Comparison of ENCODE assay signal across 10 mouse cellular contexts in genomic region chr16:5058114-5058513, GRCm38 (mm10). TPM values are rescaled to one million over a fixed set of nuclear protein-coding genes. Genes with fewer than 3 reads are reported as not detected.
DNase-seq lines count a peak whose midpoint lies in the region; ATAC-seq and TF ChIP-seq lines count a peak whose summit lies in the region.
"Had no signal": no experiment of that assay in that cellular context is flagged by ENCODE, and none has a peak within 500 bp of the region (broad histone marks: within the 10 kb centered on the region; RNA-seq: fewer than 3 reads in every experiment).

No protein-coding gene starts in this region.

- ATAC-seq in intestine, postnatal 0 days, result no peak
- no peak for ATAC-seq in intestine, embryonic 15.5 days
- peak; percentile 21 to 62; a peak in 2 of 4 replicates for ATAC-seq in hematopoietic stem cell, adult 5-6 weeks (replicated peaks in 1 of 2; ENCODE audit: insufficient read depth in 1 of 2, low FRiP score in 2 of 2, low TSS enrichment in 1 of 2, low read depth in 1 of 2, poor library complexity in 2 of 2, severe bottlenecking in 2 of 2)
- ATAC-seq in forebrain, embryonic 13.5 days, result no peak

- H3K27ac ChIP-seq in intestine, postnatal 0 days (ENCODE audit: low read depth, low read length), result no peak overlapping the region
- no peak overlapping the region for H3K27ac ChIP-seq in intestine, embryonic 15.5 days
- H3K27ac ChIP-seq in ES-E14 (ENCODE audit: insufficient read depth, low read depth, low read length, poor library complexity, severe bottlenecking), result no peak overlapping the region
- H3K27ac ChIP-seq in forebrain, embryonic 13.5 days, result no peak overlapping the region

- in situ Hi-C loops in ES-E14 (cut with MboI; ENCODE audit: low sequenced_read_pairs in 2 of 2, unreplicated experiment in 2 of 2), result no loop called here

- H3K4me3 ChIP-seq in intestine, postnatal 0 days (ENCODE audit: low read depth, low read length), result no peak overlapping the region
- no peak overlapping the region for H3K4me3 ChIP-seq in intestine, embryonic 15.5 days (replicated peaks)
- no peak overlapping the region for H3K4me3 ChIP-seq in ES-E14 (ENCODE audit: insufficient read depth in 1 of 2, low read depth in 1 of 2, low read length in 2 of 2, poor library complexity in 1 of 2, severe bottlenecking in 1 of 2)
- H3K4me3 ChIP-seq in forebrain, embryonic 13.5 days, result no peak overlapping the region

- H3K36me3 ChIP-seq in intestine, postnatal 0 days (ENCODE audit: control insufficient read depth, insufficient read depth), result peaks cover 35% of the 10 kb centered on the region
- H3K36me3 ChIP-seq in intestine, embryonic 15.5 days, result peaks cover 8% of the 10 kb centered on the region
- H3K36me3 ChIP-seq in ES-E14 (ENCODE audit: control insufficient read depth, insufficient read depth, low read length, poor library complexity, severe bottlenecking), result peaks cover 5% of the 10 kb centered on the region
- H3K36me3 ChIP-seq in forebrain, embryonic 13.5 days (ENCODE audit: poor library complexity, severe bottlenecking), result peaks cover 66% of the 10 kb centered on the region

- TF ChIP-seq CTCF in intestine, postnatal 0 days (IDR thresholded peaks at IDR 0.05; ENCODE audit: low read depth), result peak; percentile 68

- H3K27me3 ChIP-seq in intestine, postnatal 0 days (replicated peaks; ENCODE audit: control insufficient read depth, insufficient read depth, low read length), result no peaks in the 10 kb centered on the region
- no peaks in the 10 kb centered on the region for H3K27me3 ChIP-seq in intestine, embryonic 15.5 days (replicated peaks)
- H3K27me3 ChIP-seq in forebrain, embryonic 13.5 days, result no peaks in the 10 kb centered on the region

- H3K9me3 ChIP-seq in intestine, postnatal 0 days (ENCODE audit: control insufficient read depth), result no peaks in the 10 kb centered on the region
- no peaks in the 10 kb centered on the region for H3K9me3 ChIP-seq in intestine, embryonic 15.5 days
- H3K9me3 ChIP-seq in ES-E14 (ENCODE audit: control insufficient read depth, insufficient read depth, low read depth, low read length), result no peaks in the 10 kb centered on the region
- H3K9me3 ChIP-seq in forebrain, embryonic 13.5 days (replicated peaks), result no peaks in the 10 kb centered on the region

- DNase-seq in A20 (ENCODE audit: low read depth, low spot score) (peak; percentile 39), ES-E14 (ENCODE audit: low read depth, low spot score) (peak; percentile 20)
- DNase-seq in thymus, adult 18-20 months, result no peak
- DNase-seq: layer of hippocampus, adult 9-11 months had no signal

- 86% methylated on average over 1 of the region's 1 CpGs for WGBS in intestine, postnatal 0 days
- 88% methylated on average over 1 of the region's 1 CpGs for WGBS in intestine, embryonic 15.5 days
- WGBS in forebrain, embryonic 13.5 days, result 78% methylated on average over 1 of the region's 1 CpGs

- no peak overlapping the region for H3K9ac ChIP-seq in intestine, postnatal 0 days (ENCODE audit: low read depth, low read length)
- no peak overlapping the region for H3K9ac ChIP-seq in intestine, embryonic 15.5 days
- H3K9ac ChIP-seq in ES-E14 (ENCODE audit: insufficient read depth, low read depth, low read length, poor library complexity, severe bottlenecking), result no peak overlapping the region
- H3K9ac ChIP-seq in forebrain, embryonic 13.5 days, result no peak overlapping the region

- no peaks in the 10 kb centered on the region for H3K4me1 ChIP-seq in intestine, postnatal 0 days (replicated peaks; ENCODE audit: control insufficient read depth, insufficient read depth, low read length)
- no peaks in the 10 kb centered on the region for H3K4me1 ChIP-seq in intestine, embryonic 15.5 days (replicated peaks)
- no peaks in the 10 kb centered on the region for H3K4me1 ChIP-seq in ES-E14 (ENCODE audit: control insufficient read depth in 2 of 2, insufficient read depth in 2 of 2, low read length in 2 of 2, poor library complexity in 1 of 2)
- H3K4me1 ChIP-seq in forebrain, embryonic 13.5 days, result no peaks in the 10 kb centered on the region

- H3K4me2 ChIP-seq in intestine, postnatal 0 days (replicated peaks; ENCODE audit: low read depth), result no peak overlapping the region
- H3K4me2 ChIP-seq in intestine, embryonic 15.5 days (replicated peaks), result no peak overlapping the region
- H3K4me2 ChIP-seq in forebrain, embryonic 13.5 days, result no peak overlapping the region
- H3K4me2 ChIP-seq: midbrain, embryonic 11.5 days had no signal

TF ChIP-seq in ES-E14, 5 proteins besides CTCF, POLR2A, EP300 and RAD21:
- TF ChIP-seq MAFK (IDR thresholded peaks at IDR 0.05; ENCODE audit: insufficient read depth, low read depth, low read length) (no peak), ZC3H11A (IDR thresholded peaks at IDR 0.05; ENCODE audit: borderline replicate concordance, low read depth, low read length) (no peak), ZNF384 (IDR thresholded peaks at IDR 0.05; ENCODE audit: low read depth, low read length) (no peak), HCFC1 (IDR thresholded peaks at IDR 0.05; ENCODE audit: borderline replicate concordance, insufficient read depth, low read length) (no peak), CHD2 (IDR thresholded peaks at IDR 0.05; ENCODE audit: low read depth, low read length) (no peak)
TF ChIP-seq in ES-E14: peak in this region for 0.

RNA-seq across cellular contexts. Expression of gene Ubn1, which starts 8.3 kb away (rescaled TPM):
- 14.7 and 16.7 TPM in 2 replicates for polyA plus RNA-seq in intestine, postnatal 0 days (2015; fragmentation: Nextera tagmentation; extraction: Ambion mirVana)
- polyA plus RNA-seq in intestine, embryonic 15.5 days (2015; fragmentation: Nextera tagmentation; extraction: Ambion mirVana), result 15.4 and 17.0 TPM in 2 replicates
- total RNA-seq in ES-E14 (2012; rRNA removed), result 13.5 and 16.0 TPM in 2 replicates
- total RNA-seq in hematopoietic stem cell, adult 5-6 weeks (2017), result 51.5 and 57.7 TPM in 2 replicates
- 18.0 and 18.2 TPM in 2 replicates for polyA plus RNA-seq in forebrain, embryonic 13.5 days (2015; fragmentation: Nextera tagmentation; extraction: Ambion mirVana)

RNA-seq across cellular contexts. Expression of gene Glyr1, which starts 8.5 kb away (rescaled TPM):
- 65.3 and 69.7 TPM in 2 replicates for polyA plus RNA-seq in intestine, postnatal 0 days (2015; fragmentation: Nextera tagmentation; extraction: Ambion mirVana)
- polyA plus RNA-seq in intestine, embryonic 15.5 days (2015; fragmentation: Nextera tagmentation; extraction: Ambion mirVana), result 129 and 136 TPM in 2 replicates
- total RNA-seq in ES-E14 (2012; rRNA removed), result 67.4 and 75.6 TPM in 2 replicates
- total RNA-seq in hematopoietic stem cell, adult 5-6 weeks (2017), result 96.6 and 102 TPM in 2 replicates
- 188 and 207 TPM in 2 replicates for polyA plus RNA-seq in forebrain, embryonic 13.5 days (2015; fragmentation: Nextera tagmentation; extraction: Ambion mirVana)

RNA-seq across cellular contexts. Expression of gene Rogdi, which starts 44.8 kb away (rescaled TPM):
- polyA plus RNA-seq in intestine, postnatal 0 days (2015; fragmentation: Nextera tagmentation; extraction: Ambion mirVana), result 21.8 and 25.3 TPM in 2 replicates
- 46.2 and 51.7 TPM in 2 replicates for polyA plus RNA-seq in intestine, embryonic 15.5 days (2015; fragmentation: Nextera tagmentation; extraction: Ambion mirVana)
- 18.7 and 25.7 TPM in 2 replicates for total RNA-seq in ES-E14 (2012; rRNA removed)
- 5.0 and 5.3 TPM in 2 replicates for total RNA-seq in hematopoietic stem cell, adult 5-6 weeks (2017)
- 88.1 and 102 TPM in 2 replicates for polyA plus RNA-seq in forebrain, embryonic 13.5 days (2015; fragmentation: Nextera tagmentation; extraction: Ambion mirVana)

RNA-seq across cellular contexts. Expression of gene Smim22, which starts 51.0 kb away (rescaled TPM):
- polyA plus RNA-seq in intestine, postnatal 0 days (2015; fragmentation: Nextera tagmentation; extraction: Ambion mirVana), result 329 and 375 TPM in 2 replicates
- 99.2 and 112 TPM in 2 replicates for polyA plus RNA-seq in intestine, embryonic 15.5 days (2015; fragmentation: Nextera tagmentation; extraction: Ambion mirVana)
- 1.9 and 2.2 TPM in 2 replicates for total RNA-seq in ES-E14 (2012; rRNA removed)
- not detected in 2 replicates for total RNA-seq in hematopoietic stem cell, adult 5-6 weeks (2017)
- 1.5 TPM in 1 of 2 replicates, not detected in the other for polyA plus RNA-seq in forebrain, embryonic 13.5 days (2015; fragmentation: Nextera tagmentation; extraction: Ambion mirVana)
- total RNA-seq: heart, postnatal 25 days had no signal
- polyA plus RNA-seq: midbrain, embryonic 11.5 days had no signal

Comparison
In these comparisons a context has a peak if more than half of its experiments do, and no peak if none do; other contexts are left out.
1. ATAC-seq: peak in hematopoietic stem cell, adult 5-6 weeks (2 of 2); none in intestine, postnatal 0 days (single experiment), intestine, embryonic 15.5 days (single experiment) and forebrain, embryonic 13.5 days (single experiment).
2. DNase-seq: peak in A20 (single experiment) and ES-E14 (single experiment); none in thymus, adult 18-20 months (0 of 2).